Mouse (Mus musculus) myocyte (in vitro differentiated cells): Measurements from ENCODE around the gene Rpl9.
A peak's percentile ranks its signal among the peaks of the same experiment; 100 is the strongest.

ENCODE experiments used
- CEBPB ChIP-seq: IDR thresholded peaks from 2 replicates; pipeline ENCODE4 v1.6.1; 2011; ENCODE audit warnings: mild to moderate bottlenecking, moderate library complexity; ENCODE audit not compliant: poor library complexity, insufficient read depth, severe bottlenecking
- MAX ChIP-seq: IDR thresholded peaks from one replicate; pipeline ENCODE4 v1.6.1; 2011; ENCODE audit warnings: low read depth, mild to moderate bottlenecking, control low read depth
- MYOG ChIP-seq, 3 experiments: IDR thresholded peaks; one replicate each; pipeline ENCODE4 v1.6.1; 2011; ENCODE audit warnings: control low read depth in 2 of 3, low read depth in 2 of 3, mild to moderate bottlenecking in 2 of 3; ENCODE audit not compliant: insufficient read length in 2 of 3, control insufficient read depth in 1 of 3, insufficient read depth in 1 of 3
- POLR2A ChIP-seq: IDR thresholded peaks from one replicate; pipeline ENCODE4 v1.6.1; 2011; ENCODE audit warnings: low read depth, mild to moderate bottlenecking, control low read depth, moderate library complexity; ENCODE audit not compliant: insufficient read length
- POLR2AphosphoS2 ChIP-seq: IDR thresholded peaks from one replicate; pipeline ENCODE4 v1.6.1; 2011; ENCODE audit warnings: low read depth, control low read depth; ENCODE audit not compliant: insufficient read length
- REST ChIP-seq: IDR thresholded peaks from one replicate; pipeline ENCODE4 v1.6.1; 2011; ENCODE audit warnings: mild to moderate bottlenecking, control low read depth, moderate library complexity; ENCODE audit not compliant: insufficient read depth, insufficient read length
- SRF ChIP-seq: IDR thresholded peaks from one replicate; pipeline ENCODE4 v1.6.1; 2011; ENCODE audit warnings: low read depth; ENCODE audit not compliant: control insufficient read depth, insufficient read length
- USF1 ChIP-seq: IDR thresholded peaks from one replicate; pipeline ENCODE4 v1.6.1; 2011; ENCODE audit warnings: low read depth, mild to moderate bottlenecking, control low read depth, moderate library complexity

GRCm38 (mm10) chr5:65387008-65387867 is 4.0 kb downstream of the Rpl9 start:
- TF ChIP-seq CEBPB, result no peak
- TF ChIP-seq POLR2AphosphoS2, result peak; percentile 64
- TF ChIP-seq POLR2A, result peak; percentile 23
- no peak for TF ChIP-seq REST
- TF ChIP-seq MYOG (IDR thresholded peaks at IDR 0.05; ENCODE audit: control insufficient read depth in 1 of 3, insufficient read depth in 1 of 3, insufficient read length in 2 of 3, low read depth in 2 of 3), result no peak
- TF ChIP-seq SRF, result no peak
- no peak for TF ChIP-seq MAX
- no peak for TF ChIP-seq USF1
